Mouse (Mus musculus) regulatory T cell (primary cell): Measurements from ENCODE around the gene Zfp646.

ENCODE experiments used
- in situ Hi-C: fragments of 300-600 bp; cut with MboI, MseI; formaldehyde crosslinking; loops from one replicate; pipeline ENCODE4 v1.15.1; 2025; ENCODE audit warnings: high pct_unique_total_duplicates

Zfp646 gene

DNA sequence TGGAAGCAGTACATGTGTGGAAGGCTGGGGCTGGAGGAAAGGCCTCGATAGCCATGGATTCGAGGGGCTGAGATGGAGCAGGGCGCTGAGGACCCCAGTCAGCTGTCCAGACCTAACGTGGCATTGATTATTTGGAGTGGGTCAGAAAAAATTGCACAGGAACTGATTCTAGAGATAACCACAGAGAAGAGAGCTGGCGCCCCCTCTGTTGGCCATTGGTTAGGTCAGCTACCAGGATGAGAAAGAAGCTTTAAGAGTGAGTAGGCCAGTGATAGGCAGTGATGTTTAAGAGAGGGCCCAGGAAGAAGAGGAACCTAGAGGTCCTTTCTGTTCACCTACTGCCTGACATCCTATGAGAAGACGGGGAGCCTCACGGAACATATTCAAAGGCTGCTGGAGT is 43.3 kb downstream of the Zfp646 start:
- in situ Hi-C loops = no loop called here

DNA sequence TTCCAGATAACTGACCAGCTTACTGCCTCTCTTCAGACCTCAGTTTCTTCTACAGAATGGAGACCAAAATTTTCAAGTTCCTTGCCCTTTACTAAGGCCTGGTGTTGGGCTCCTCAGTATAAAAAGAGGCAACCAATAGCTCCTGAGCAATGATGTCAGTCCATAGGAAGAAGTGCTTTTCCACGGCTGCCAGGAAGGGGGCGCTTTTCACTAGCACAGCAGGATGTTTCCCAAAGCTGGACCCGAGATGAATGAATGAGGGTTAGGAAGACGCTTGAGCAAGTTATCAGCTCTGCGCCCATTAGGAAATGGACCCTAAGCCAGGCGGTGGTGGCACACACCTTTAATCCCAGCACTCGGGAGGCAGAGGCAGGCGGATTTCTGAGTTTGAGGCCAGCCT is 45.5 kb downstream of the Zfp646 start:
- in situ Hi-C loops = no loop called here

DNA sequence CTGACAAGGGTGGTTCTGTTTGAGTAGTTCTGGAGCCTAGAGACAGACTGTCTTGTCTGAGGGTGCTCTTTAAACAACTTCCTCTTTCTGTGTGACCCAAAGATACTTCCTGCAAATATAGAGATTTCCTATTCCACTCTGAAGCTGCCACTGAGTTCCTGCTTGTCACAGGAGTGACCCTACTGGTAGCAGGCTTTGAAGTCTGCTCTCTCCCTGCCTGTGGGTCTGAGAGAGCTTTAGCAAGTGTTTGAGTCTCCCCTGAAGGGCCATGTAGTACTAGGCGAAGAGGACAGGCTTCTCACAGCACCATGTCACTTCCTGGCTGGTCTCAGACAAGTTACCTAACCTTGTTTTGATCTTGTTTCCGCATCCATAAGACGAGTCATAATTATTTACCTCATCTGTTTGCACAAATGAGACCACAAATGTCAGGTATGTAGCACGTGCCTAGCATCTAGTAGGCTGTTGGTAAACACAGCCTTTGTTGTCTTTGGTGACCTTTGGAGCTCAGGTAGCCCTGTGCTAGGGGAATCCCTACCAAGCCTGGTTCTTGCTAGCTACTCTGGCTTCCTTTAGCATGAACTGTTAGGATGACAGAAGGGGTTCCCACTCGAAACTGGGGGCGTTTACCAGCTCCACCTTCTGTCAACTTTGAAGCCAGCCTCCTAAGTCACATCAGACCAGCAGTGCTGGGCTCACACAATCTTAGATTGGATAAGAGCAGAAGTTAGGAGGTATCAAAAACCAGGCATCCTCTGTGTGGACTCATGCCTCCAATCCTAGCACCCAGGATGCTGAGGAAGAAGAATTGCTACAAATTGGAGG is 46.6 kb downstream of the Zfp646 start:
- in situ Hi-C loops = no loop called here

DNA sequence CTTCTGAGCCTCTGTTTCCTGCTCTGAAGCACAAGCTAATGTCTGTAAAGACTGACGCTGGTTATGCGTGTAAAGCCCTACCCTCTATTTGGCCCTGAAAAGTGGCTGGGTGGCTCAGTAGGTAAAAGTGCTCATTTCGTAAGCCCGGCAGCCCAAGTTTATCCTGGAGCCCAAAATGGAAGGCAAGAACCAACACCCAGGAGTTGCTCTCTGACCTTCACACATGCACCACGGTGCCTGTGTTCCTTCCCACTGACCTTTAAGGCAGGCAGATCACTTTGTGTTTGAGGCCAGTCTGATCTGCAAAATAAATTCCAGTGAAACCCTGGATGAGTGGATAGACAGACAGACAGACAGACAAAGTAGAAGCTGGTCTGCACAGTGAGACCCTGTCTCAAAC is 47.7 kb downstream of the Zfp646 start:
- in situ Hi-C loops = no loop called here

DNA sequence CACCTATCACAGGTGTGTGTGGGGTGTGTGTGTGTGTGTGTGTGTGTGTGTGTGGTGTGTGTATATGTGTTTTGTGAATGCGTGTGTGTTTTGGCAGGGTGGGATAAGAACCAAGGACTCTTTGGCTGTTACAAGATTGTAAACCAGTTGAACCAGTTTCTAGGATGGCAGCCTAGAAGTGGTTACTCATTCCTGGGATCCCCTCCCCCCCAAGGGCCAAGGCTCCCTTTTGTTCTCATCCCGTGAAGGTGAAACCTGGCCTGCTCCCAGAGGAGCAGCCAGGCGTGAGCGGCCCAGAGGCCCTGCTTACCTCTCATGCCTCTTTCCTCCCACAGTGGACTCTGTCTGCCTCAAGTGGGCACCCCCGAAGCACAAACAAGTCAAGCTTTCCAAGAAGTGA is 49.2 kb downstream of the Zfp646 start:
- in situ Hi-C loops = no loop called here

DNA sequence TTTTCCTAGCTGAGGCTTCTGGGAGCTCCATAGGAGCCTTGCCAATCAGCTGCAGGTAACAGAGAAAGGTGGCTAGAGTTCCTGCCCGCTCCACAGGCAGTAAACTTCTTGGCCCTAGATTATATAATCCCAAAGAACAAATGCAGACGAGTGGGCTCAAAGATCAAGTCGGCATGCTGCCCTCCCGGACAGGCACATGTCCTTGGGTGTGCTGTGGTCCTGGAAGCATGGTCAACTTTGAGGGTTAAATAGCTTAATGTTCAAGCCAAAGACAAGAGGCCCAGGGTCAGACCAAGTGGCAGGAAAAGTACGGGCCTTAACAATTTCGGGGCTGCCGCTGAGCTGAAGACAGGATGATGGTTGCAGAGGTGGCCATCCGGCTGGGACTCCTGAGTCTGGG is 50.0 kb downstream of the Zfp646 start:
- in situ Hi-C loops = no loop called here

DNA sequence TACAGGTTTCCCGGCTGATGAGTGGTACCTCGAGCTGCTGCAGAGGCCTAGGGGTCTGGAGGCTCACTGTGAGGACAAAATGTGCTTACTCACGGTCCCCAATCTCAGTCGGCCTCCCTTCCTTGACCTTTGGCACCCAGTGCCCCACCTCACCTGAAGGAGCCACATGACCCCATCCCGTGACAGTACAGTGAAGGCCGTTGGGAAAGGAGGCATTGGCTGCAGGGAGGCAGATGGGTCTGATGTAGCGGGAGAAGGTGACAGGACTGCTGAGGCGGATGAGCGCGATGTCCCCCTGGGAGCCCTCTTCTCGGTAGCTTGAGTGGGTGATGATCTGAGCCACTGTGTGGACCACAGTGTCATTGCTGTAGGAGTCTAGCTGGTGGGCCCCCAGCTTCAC is 50.8 kb downstream of the Zfp646 start:
- in situ Hi-C loops = no loop called here

DNA sequence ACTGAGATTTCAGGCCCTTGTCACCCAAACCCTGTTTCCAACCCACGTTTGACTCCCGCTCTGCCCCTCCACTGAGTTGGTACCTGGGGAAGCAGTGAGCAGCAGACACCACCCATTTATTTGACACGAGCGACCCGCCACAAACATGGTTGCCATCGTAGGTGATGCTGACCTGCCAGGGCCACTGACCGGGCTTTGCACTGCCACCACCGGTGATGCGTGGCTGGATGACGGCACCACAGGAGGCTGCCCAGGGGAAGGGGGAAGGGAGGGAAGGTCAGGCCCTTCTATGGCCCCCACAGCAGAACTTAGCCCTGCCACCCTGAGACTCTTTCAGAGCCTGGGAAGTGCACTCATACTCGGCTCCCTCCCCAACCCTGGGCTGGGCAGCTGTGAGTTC is 51.7 kb downstream of the Zfp646 start:
- in situ Hi-C loops = no loop called here

DNA sequence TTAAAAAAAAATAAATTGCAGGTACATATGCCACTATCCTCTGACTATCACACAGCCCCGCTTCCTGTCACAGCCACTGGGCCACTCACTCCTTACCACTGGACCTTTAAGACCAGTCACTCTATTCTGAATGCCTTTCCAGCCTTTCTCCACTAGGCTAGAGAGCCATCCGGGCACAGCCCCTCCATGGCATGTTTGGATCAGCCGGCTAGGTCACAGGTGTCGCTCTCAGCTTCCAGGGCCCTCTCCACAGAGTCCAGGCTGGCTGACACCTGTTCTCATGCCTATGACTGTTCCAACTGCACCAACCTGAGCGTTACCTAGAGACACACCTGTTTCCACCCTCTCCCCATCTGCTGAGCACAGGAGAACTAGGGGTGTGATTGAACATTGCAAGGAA is 52.6 kb downstream of the Zfp646 start:
- in situ Hi-C loops = no loop called here

DNA sequence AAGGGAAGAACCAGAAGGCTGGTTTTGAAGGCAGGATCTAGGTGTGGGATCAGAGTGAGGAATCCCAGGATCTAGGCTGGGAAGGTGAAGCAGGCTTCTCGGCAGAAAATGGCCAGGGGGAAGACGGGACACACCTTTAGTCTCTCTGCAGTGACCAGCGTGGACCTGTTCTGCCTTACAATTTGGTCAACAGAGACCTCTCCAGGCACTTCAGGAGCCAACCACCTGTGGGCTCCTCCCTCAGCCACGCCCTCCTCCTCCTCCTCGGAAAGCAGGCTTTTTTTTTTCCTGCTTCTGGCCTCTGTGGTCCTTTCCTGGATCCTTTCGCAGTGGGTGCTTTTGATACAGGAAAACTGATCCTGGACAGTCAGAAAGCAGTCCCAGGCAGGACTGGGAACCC is 53.9 kb downstream of the Zfp646 start, which contains the start of gene Prss8:
TSS of gene Prss8 (minus strand) at position 182 of the 400 bp plus-strand sequence.
- in situ Hi-C loops = no loop called here

DNA sequence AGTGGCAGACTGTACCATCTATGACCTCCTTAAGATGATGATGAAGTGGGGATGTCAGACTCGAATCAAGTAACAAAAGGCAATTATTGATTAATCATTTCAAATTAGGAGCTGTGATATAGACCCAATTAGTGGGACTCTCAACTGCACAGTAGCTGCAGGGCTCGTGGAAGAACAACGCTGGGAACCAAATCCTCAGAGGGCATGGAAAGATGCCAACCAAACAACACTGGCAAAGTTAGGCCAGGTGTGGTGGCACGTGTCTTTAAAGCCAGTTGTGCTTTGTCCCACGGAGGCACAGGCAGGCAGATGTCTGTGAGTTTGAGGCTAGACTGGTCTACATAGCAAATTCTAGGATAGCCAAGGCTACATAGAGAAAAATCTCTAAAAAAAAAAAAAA is 54.6 kb downstream of the Zfp646 start:
- in situ Hi-C loops = no loop called here

DNA sequence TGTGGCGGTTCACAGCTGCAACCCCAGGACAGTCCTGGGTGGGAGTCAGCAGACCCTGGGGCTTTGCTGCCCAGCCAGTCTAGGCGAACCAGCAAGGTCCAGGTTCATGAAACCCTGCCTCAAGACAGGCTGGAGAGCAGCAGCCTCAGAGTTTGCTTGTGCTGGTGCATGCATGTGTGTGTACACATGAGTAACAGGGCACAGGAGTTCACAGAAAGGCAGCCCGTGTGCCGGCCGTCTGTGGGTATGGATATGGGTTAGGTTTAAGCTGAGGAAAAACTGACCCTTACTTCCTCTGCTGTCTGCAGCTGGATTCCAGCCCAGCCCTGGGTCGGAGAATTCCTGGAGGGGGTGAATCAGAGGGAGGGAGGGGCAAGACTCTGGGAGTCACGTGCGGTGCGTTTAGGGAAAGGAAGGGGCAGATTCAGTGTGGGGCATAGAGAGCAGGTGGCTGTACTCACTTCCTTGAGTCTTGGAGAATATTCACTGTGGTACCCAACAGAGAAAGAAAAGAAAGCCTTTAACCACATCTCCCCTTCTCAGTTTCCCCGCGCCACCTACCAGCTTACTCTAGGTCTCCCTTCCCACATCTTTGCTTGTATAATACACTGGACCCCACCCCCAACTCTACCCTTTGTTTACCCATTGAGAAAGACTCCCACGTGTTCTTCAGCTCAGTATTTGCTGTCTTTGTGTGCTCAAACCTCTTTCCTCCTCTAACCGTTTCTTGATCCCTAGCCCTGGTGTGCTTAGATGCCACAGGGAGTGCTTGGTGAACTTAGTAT is 55.5 kb downstream of the Zfp646 start:
- in situ Hi-C loops = no loop called here

DNA sequence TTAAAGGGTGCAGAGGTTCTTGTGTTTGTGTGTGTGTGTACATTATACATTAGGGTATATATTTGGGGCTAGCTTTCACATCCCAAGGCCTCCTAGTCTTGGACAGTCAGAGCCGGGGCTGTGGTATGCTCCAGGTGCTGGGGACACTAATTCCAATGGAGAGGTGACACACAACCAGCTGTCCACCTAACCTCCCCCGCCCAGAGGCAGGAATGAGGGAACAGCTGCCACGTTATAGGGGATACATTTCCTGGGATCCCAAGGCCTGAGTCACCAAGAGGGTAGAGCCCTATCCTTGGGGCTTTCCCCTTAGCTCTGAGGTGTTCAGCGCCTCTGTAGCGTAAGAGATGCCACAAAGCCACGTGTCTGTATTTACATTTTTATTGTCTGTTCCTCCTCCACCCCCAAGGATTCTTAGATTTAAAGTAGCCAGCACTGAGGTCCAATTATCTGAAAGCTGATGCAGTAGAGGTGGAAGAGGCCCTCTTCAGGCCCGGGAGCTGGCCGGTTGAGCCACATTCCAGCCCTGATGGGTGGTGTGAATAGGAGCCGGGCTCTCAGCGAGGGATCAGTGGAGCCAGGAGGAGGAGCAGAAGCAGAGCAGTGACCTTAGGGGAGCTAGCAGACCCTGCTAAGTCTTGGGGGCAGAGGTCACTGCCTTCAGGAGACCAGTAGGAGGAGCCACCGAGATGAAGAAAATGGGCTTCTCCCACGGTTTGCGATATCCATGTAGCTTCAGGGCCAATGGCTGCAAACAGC is 56.4 kb downstream of the Zfp646 start:
- in situ Hi-C loops = no loop called here

DNA sequence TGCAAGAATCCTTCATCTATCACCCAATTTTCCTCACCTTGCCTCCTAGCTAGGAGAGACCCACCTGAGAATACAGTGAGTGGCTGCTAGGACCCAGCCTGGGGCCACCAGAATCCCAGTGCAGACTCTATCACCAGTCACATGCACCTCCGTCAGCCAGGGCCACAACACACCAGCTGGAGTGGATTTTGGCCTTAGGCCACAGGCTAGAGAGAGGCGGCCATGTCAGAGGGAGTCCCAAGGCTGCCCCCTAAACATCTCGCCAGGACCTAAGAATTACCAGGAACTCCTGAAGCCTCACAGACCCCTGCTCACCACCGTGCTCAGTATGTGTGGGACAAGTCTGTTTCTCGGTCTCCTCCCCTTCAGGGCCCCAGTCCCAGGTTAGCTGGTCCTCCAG is 58.1 kb downstream of the Zfp646 start:
- in situ Hi-C loops = no loop called here

DNA sequence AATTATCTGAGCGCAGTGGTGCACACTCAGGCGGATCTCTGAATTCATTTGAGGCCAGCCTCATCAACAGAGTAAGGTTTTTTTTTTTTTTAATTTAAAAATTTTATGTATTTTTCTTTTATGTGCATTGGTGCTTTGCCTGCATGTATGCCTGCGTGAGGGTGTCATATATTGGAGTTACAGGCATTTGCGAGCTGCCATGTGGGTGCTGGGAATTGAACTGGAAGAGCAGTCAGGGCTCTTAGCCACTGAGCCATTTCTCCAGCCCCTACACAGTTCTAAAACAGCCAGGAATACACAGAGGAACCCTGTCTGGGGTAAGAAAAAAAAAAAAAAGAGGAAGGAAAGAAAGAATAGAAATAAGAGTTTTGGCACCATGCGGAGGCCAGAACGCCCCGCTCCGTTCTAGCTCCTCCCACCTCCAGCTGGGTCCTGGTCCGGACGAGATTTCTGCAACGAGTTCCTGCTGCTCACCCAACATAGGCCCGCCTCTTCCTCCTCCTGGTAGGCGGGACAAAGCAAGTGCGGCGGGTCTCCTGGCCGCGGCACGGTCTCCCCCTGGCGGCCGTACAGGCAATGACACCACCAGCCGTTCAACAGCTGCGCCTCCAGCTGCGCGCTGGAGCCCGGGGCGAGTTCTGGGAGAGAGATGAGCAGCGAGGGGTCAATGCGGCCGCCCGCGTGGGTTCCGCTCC is 59.2 kb downstream of the Zfp646 start:
- in situ Hi-C loops = no loop called here
